Mouse (Mus musculus) C2C12 (cell line): Measurements from ENCODE around the gene Usp2. TPM values are rescaled to one million over a fixed set of nuclear protein-coding genes. Genes with fewer than 3 reads are reported as not detected.

Experiments
- H3K27me3 ChIP-seq: one replicate; pipeline ENCODE4 v1.6.1; 2011; ENCODE audit not compliant: control insufficient read depth, insufficient read depth, insufficient read length
- H3K36me3 ChIP-seq: one replicate; pipeline ENCODE4 v1.6.1; 2011; ENCODE audit not compliant: control insufficient read depth, insufficient read depth
- H3K4me3 ChIP-seq: one replicate; pipeline ENCODE4 v1.5.1; 2011; ENCODE audit warnings: mild to moderate bottlenecking, control low read depth; ENCODE audit not compliant: poor library complexity, insufficient read depth, severe bottlenecking
- H3K79me2 ChIP-seq: one replicate; pipeline ENCODE4 v1.6.1; 2011; ENCODE audit not compliant: control insufficient read depth, insufficient read depth
- H3K79me3 ChIP-seq: one replicate; pipeline ENCODE4 v1.6.1; 2011; ENCODE audit warnings: low read depth, control low read depth
- H3ac ChIP-seq: one replicate; pipeline ENCODE3; 2011; ENCODE audit warnings: low read depth; ENCODE audit not compliant: control insufficient read depth, insufficient read length
- CEBPB ChIP-seq: IDR thresholded peaks from one replicate; pipeline ENCODE4 v1.6.1; 2011; ENCODE audit warnings: low read depth, mild to moderate bottlenecking, control low read depth, moderate library complexity
- CTCF ChIP-seq: IDR thresholded peaks from one replicate; pipeline ENCODE4 v1.5.1; 2011; ENCODE audit not compliant: control insufficient read depth, insufficient read depth, insufficient read length
- FOSL1 ChIP-seq: IDR thresholded peaks from one replicate; pipeline ENCODE4 v1.8.0; 2011; ENCODE audit warnings: mild to moderate bottlenecking, low read length; ENCODE audit not compliant: poor library complexity, insufficient read depth, severe bottlenecking
- MAX ChIP-seq: IDR thresholded peaks from one replicate; pipeline ENCODE4 v1.6.1; 2011; ENCODE audit warnings: mild to moderate bottlenecking, control low read depth
- MYOD1 ChIP-seq: IDR thresholded peaks from one replicate; pipeline ENCODE4 v1.6.1; 2011; ENCODE audit warnings: low read depth; ENCODE audit not compliant: control insufficient read depth, insufficient read length
- MYOG ChIP-seq: IDR thresholded peaks from one replicate; pipeline ENCODE4 v1.6.1; 2011; ENCODE audit not compliant: control insufficient read depth, insufficient read length; ENCODE audit errors: extremely low read depth
- USF1 ChIP-seq: IDR thresholded peaks from one replicate; pipeline ENCODE4 v1.6.1; 2011; ENCODE audit warnings: low read depth, mild to moderate bottlenecking, control low read depth, moderate library complexity
- polyA plus RNA-seq: library from polyadenylated mRNA; unstranded; fragments of >200 nt; fragmentation: generic; extraction: Trizol; gene quantifications from one replicate; pipeline ENCODE4 v1.2.1, GENCODE M21; 2012; ENCODE audit warnings: missing spikeins

The Usp2 gene
- polyA plus RNA-seq, 1 experiment: 0.73 TPM

GRCm38 (mm10) chr9:44047571-44048490 lies 19.0 kb upstream of the Usp2 start:
- TF ChIP-seq MYOD1: no peak
- no peaks in the 10 kb centered on the region for H3K27me3 ChIP-seq

GRCm38 (mm10) chr9:44048541-44049380 lies 18.1 kb upstream of the Usp2 start:
- TF ChIP-seq CTCF: no peak
- TF ChIP-seq CEBPB: no peak
- no peak for TF ChIP-seq MAX
- TF ChIP-seq USF1: no peak
- TF ChIP-seq FOSL1: no peak
- TF ChIP-seq MYOG: no peak
- no peak for TF ChIP-seq MYOD1
- H3K79me3 ChIP-seq: no peaks in the 10 kb centered on the region
- no peak overlapping the region for H3K4me3 ChIP-seq
- no peaks in the 10 kb centered on the region for H3K36me3 ChIP-seq
- H3K79me2 ChIP-seq: no peaks in the 10 kb centered on the region
- no peak overlapping the region for H3ac ChIP-seq
- no peaks in the 10 kb centered on the region for H3K27me3 ChIP-seq

More at GRCm38 (mm10) chr9:44047571-44048490, 19.0 kb upstream of the Usp2 start:
- no peaks in the 10 kb centered on the region for H3K79me2 ChIP-seq
- no peaks in the 10 kb centered on the region for H3K79me3 ChIP-seq
- no peak overlapping the region for H3ac ChIP-seq
- H3K4me3 ChIP-seq: no peak overlapping the region
- no peaks in the 10 kb centered on the region for H3K36me3 ChIP-seq

- no peak overlapping the region for H3K4me3 ChIP-seq
- H3K36me3 ChIP-seq: no peaks in the 10 kb centered on the region
- TF ChIP-seq CTCF (no peak), CEBPB (no peak), MAX (no peak), MYOG (no peak), MYOD1 (no peak), USF1 (no peak), FOSL1 (no peak)
- H3ac ChIP-seq: no peak overlapping the region
- no peaks in the 10 kb centered on the region for H3K27me3 ChIP-seq
- no peaks in the 10 kb centered on the region for H3K79me2 ChIP-seq
- H3K79me3 ChIP-seq: no peaks in the 10 kb centered on the region
Measured at GRCm38 (mm10) chr9:44049381-44050165, 17.2 kb upstream of the Usp2 start.

DNA sequence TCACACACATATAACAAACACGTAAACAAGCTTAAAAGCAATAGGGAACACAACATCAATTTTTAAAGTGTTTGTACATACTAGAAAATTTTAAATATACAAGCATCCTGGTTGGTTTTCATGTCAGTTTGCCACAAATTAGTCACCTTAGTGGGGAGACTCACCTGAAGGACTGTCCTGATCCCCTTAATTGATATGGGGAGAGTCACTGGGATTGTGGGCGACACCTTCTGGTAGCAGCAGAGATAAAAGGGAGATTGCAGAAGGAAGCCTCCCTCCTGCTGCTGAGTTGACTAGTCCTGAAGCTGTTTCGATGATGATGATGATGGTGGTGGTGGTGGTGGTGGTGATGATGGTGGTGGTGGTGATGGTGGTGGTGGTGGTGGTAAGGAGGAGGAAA lies 14.0 kb upstream of the Usp2 start:
- TF ChIP-seq MYOD1 (no peak), USF1 (no peak), CEBPB (no peak), CTCF (no peak)

GRCm38 (mm10) chr9:44053936-44054335 lies 12.9 kb upstream of the Usp2 start:
- TF ChIP-seq MAX (no peak), CEBPB (no peak), MYOG (no peak), FOSL1 (no peak), USF1 (no peak), MYOD1 (no peak), CTCF (no peak)
- Histone ChIP-seq H3ac (no peak overlapping the region), H3K27me3 (no peaks in the 10 kb centered on the region), H3K36me3 (no peaks in the 10 kb centered on the region), H3K4me3 (no peak overlapping the region), H3K79me2 (no peaks in the 10 kb centered on the region), H3K79me3 (no peaks in the 10 kb centered on the region)

More for the DNA sequence above, 14.0 kb upstream of the Usp2 start:
- no peak overlapping the region for H3ac ChIP-seq
- H3K4me3 ChIP-seq: no peak overlapping the region
- H3K27me3 ChIP-seq: no peaks in the 10 kb centered on the region
- H3K36me3 ChIP-seq: no peaks in the 10 kb centered on the region
- H3K79me3 ChIP-seq: no peaks in the 10 kb centered on the region
- no peaks in the 10 kb centered on the region for H3K79me2 ChIP-seq
